In genomic region chr13:99353490-99353851, GRCm38 (mm10) we compare ENCODE assay signal across 8 mouse cellular contexts. TPM values are rescaled to one million over a fixed set of nuclear protein-coding genes. Genes with fewer than 3 reads are reported as not detected.
DNase-seq lines count a peak whose midpoint lies in the region; ATAC-seq lines count a peak whose summit lies in the region.

No protein-coding gene starts in this region.

- H3K27ac ChIP-seq in kidney, embryonic 16.5 days (ENCODE audit: low read length) = peak overlapping the region; percentile 87
- no peak overlapping the region for H3K27ac ChIP-seq in embryonic facial prominence, embryonic 11.5 days (replicated peaks; ENCODE audit: low read depth, low read length)
- peak overlapping the region; percentile 83 for H3K27ac ChIP-seq in intestine, embryonic 14.5 days (ENCODE audit: low read depth)
- peak overlapping the region; percentile 72 for H3K27ac ChIP-seq in midbrain, embryonic 16.5 days (ENCODE audit: low read length)

- H3K9ac ChIP-seq in kidney, embryonic 16.5 days (replicated peaks; ENCODE audit: low read length) = peak overlapping the region; percentile 70
- peak overlapping the region; percentile 52 for H3K9ac ChIP-seq in embryonic facial prominence, embryonic 11.5 days (replicated peaks; ENCODE audit: low read length)
- peak overlapping the region; percentile 53 for H3K9ac ChIP-seq in intestine, embryonic 14.5 days (ENCODE audit: low read length)
- H3K9ac ChIP-seq in midbrain, embryonic 16.5 days (ENCODE audit: low read depth, low read length) = peak overlapping the region; percentile 23

- intact Hi-C loops in gastrocnemius, postnatal 14 days (cut with DNase I; ENCODE audit: low total_unique reads) = loop anchor here (5.0 kb wide), 1 partner anchor 489 kb away; no protein-coding TSS in a partner anchor

- H3K4me1 ChIP-seq in kidney, embryonic 16.5 days (ENCODE audit: insufficient read depth, low read length) = peaks cover 11% of the 10 kb centered on the region
- H3K4me1 ChIP-seq in embryonic facial prominence, embryonic 11.5 days (ENCODE audit: control insufficient read depth, insufficient read depth, low read length) = no peaks in the 10 kb centered on the region
- H3K4me1 ChIP-seq in intestine, embryonic 14.5 days (replicated peaks; ENCODE audit: control insufficient read depth, insufficient read depth, low read length) = peaks cover 18% of the 10 kb centered on the region
- peaks cover 2% of the 10 kb centered on the region; the same call in 1 of the 2 replicates for H3K4me1 ChIP-seq in midbrain, embryonic 16.5 days (ENCODE audit: control insufficient read depth, insufficient read depth, low read length)

- no peaks in the 10 kb centered on the region for H3K27me3 ChIP-seq in kidney, embryonic 16.5 days (ENCODE audit: insufficient read depth, low read length)
- H3K27me3 ChIP-seq in embryonic facial prominence, embryonic 11.5 days (ENCODE audit: control insufficient read depth, insufficient read depth, low read length) = no peaks in the 10 kb centered on the region
- H3K27me3 ChIP-seq in intestine, embryonic 14.5 days (replicated peaks; ENCODE audit: control insufficient read depth, insufficient read depth, low read length) = no peaks in the 10 kb centered on the region
- H3K27me3 ChIP-seq in midbrain, embryonic 16.5 days (ENCODE audit: control insufficient read depth, insufficient read depth, low read depth, low read length) = no peaks in the 10 kb centered on the region

- H3K36me3 ChIP-seq in kidney, embryonic 16.5 days (ENCODE audit: insufficient read depth, low read length) = peaks cover 13% of the 10 kb centered on the region
- no peaks in the 10 kb centered on the region for H3K36me3 ChIP-seq in embryonic facial prominence, embryonic 11.5 days (replicated peaks; ENCODE audit: control insufficient read depth, insufficient read depth, low read depth, low read length)
- H3K36me3 ChIP-seq in intestine, embryonic 14.5 days (ENCODE audit: control insufficient read depth, insufficient read depth, low read length) = peaks cover 23% of the 10 kb centered on the region
- 0 out of 2 replicates have a peak, but pooled peaks cover 2% of the 10 kb centered on the region for H3K36me3 ChIP-seq in midbrain, embryonic 16.5 days (ENCODE audit: control insufficient read depth, insufficient read depth, low read length)

- no peak; the same call in 1 of the 2 replicates for ATAC-seq in kidney, embryonic 16.5 days (ENCODE audit: low FRiP score, low TSS enrichment)
- peak; percentile 8; the same call in 1 of the 2 replicates for ATAC-seq in embryonic facial prominence, embryonic 11.5 days (replicated peaks; ENCODE audit: insufficient number of reproducible peaks, low FRiP score, low TSS enrichment, low read depth)
- 0 out of 2 replicates have a peak, but pooled peaks have one; percentile 2 for ATAC-seq in intestine, embryonic 14.5 days (replicated peaks; ENCODE audit: low FRiP score, low TSS enrichment, low read depth)
- peak; percentile 57 for ATAC-seq in midbrain, embryonic 16.5 days

- H3K4me2 ChIP-seq in kidney, embryonic 16.5 days (replicated peaks; ENCODE audit: low read depth, low read length) = peak overlapping the region; percentile 54
- H3K4me2 ChIP-seq in embryonic facial prominence, embryonic 11.5 days (ENCODE audit: low read depth, low read length) = peak overlapping the region; percentile 32
- H3K4me2 ChIP-seq in intestine, embryonic 14.5 days (ENCODE audit: low read length) = peak overlapping the region; percentile 77
- H3K4me2 ChIP-seq in midbrain, embryonic 16.5 days (ENCODE audit: low read length) = peak overlapping the region; percentile 58

- WGBS in kidney, embryonic 16.5 days = 10% methylated on average over 7 of the region's 7 CpGs
- WGBS in embryonic facial prominence, embryonic 11.5 days = 22% methylated on average over 7 of the region's 7 CpGs
- WGBS in intestine, embryonic 14.5 days = 9% methylated on average over 7 of the region's 7 CpGs
- WGBS in midbrain, embryonic 16.5 days = 4% methylated on average over 7 of the region's 7 CpGs

- peak overlapping the region; percentile 51 for H3K4me3 ChIP-seq in kidney, embryonic 16.5 days (ENCODE audit: low read length)
- H3K4me3 ChIP-seq in embryonic facial prominence, embryonic 11.5 days (ENCODE audit: low read depth, low read length) = peak overlapping the region; percentile 26
- H3K4me3 ChIP-seq in intestine, embryonic 14.5 days (ENCODE audit: low read depth, low read length) = peak overlapping the region; percentile 55
- H3K4me3 ChIP-seq in midbrain, embryonic 16.5 days (ENCODE audit: low read depth, low read length) = peak overlapping the region; percentile 45

- no peak for DNase-seq in kidney, postnatal 4 days
- DNase-seq in embryonic facial prominence, embryonic 11.5 days (ENCODE audit: low spot score) = no peak
- DNase-seq in intestine, embryonic 14.5 days (ENCODE audit: low spot score) = no peak
- DNase-seq in layer of hippocampus, adult 11-12 months (ENCODE audit: low spot score) = no peak
- no peak for DNase-seq in gastrocnemius, postnatal 14 days
- DNase-seq in ovary, adult 18-20 months (ENCODE audit: low spot score) = no peak

- H3K9me3 ChIP-seq in kidney, embryonic 16.5 days (ENCODE audit: low read length) = no peaks in the 10 kb centered on the region
- no peaks in the 10 kb centered on the region for H3K9me3 ChIP-seq in embryonic facial prominence, embryonic 11.5 days (replicated peaks; ENCODE audit: control insufficient read depth, low read length)
- no peaks in the 10 kb centered on the region for H3K9me3 ChIP-seq in intestine, embryonic 14.5 days (ENCODE audit: control insufficient read depth, low read length)
- H3K9me3 ChIP-seq in midbrain, embryonic 16.5 days (replicated peaks; ENCODE audit: control insufficient read depth, low read length, poor library complexity, severe bottlenecking) = no peaks in the 10 kb centered on the region

RNA-seq across cellular contexts. Expression of gene Mrps27, which starts 8.9 kb away (rescaled TPM):
- 79.3 and 80.6 TPM in 2 replicates for polyA plus RNA-seq in kidney, embryonic 16.5 days (2015; fragmentation: Nextera tagmentation; extraction: Ambion mirVana)
- polyA plus RNA-seq in embryonic facial prominence, embryonic 11.5 days (2014; fragmentation: Nextera tagmentation; extraction: Ambion mirVana) = 68.3 and 73.4 TPM in 2 replicates
- 69.7 and 71.1 TPM in 2 replicates for polyA plus RNA-seq in intestine, embryonic 14.5 days (2014; fragmentation: Nextera tagmentation; extraction: Ambion mirVana)
- 39.6 and 44.4 TPM in 2 replicates for polyA plus RNA-seq in midbrain, embryonic 16.5 days (2015; fragmentation: Nextera tagmentation; extraction: Ambion mirVana)
- 10 to 100 TPM; 26.4 to 29.3 TPM for total RNA-seq in gastrocnemius, postnatal 14 days (2021)

RNA-seq across cellular contexts. Expression of gene Ptcd2, which starts 9.0 kb away (rescaled TPM):
- polyA plus RNA-seq in kidney, embryonic 16.5 days (2015; fragmentation: Nextera tagmentation; extraction: Ambion mirVana) = 56.1 and 56.6 TPM in 2 replicates
- 59.1 and 65.1 TPM in 2 replicates for polyA plus RNA-seq in embryonic facial prominence, embryonic 11.5 days (2014; fragmentation: Nextera tagmentation; extraction: Ambion mirVana)
- polyA plus RNA-seq in intestine, embryonic 14.5 days (2014; fragmentation: Nextera tagmentation; extraction: Ambion mirVana) = 54.6 and 58.7 TPM in 2 replicates
- 54.9 and 56.0 TPM in 2 replicates for polyA plus RNA-seq in midbrain, embryonic 16.5 days (2015; fragmentation: Nextera tagmentation; extraction: Ambion mirVana)
- 10 to 100 TPM; 22.8 to 25.0 TPM for total RNA-seq in gastrocnemius, postnatal 14 days (2021)
